Mouse (Mus musculus): ENCODE measurements around the gene Glud1.

- no peak for TF ChIP-seq CTCF (IDR thresholded peaks at IDR 0.05; ENCODE audit: control insufficient read depth, insufficient read depth, insufficient read length)
- no peak for TF ChIP-seq MYOG (IDR thresholded peaks at IDR 0.05; ENCODE audit: control insufficient read depth, extremely low read depth, insufficient read length)
- TF ChIP-seq MAX (IDR thresholded peaks at IDR 0.05), result no peak
- no peak for TF ChIP-seq USF1 (IDR thresholded peaks at IDR 0.05; ENCODE audit: low read depth)
- TF ChIP-seq CEBPB (IDR thresholded peaks at IDR 0.05; ENCODE audit: low read depth), result no peak
- TF ChIP-seq MYOD1 (IDR thresholded peaks at IDR 0.05; ENCODE audit: control insufficient read depth, insufficient read length, low read depth), result no peak
- TF ChIP-seq FOSL1 (IDR thresholded peaks at IDR 0.05; ENCODE audit: insufficient read depth, low read length, poor library complexity, severe bottlenecking), result no peak
Measured at GRCm38 (mm10) chr14:34352523-34352922, 42.0 kb downstream of the Glud1 start.
